Mouse (Mus musculus): ENCODE measurements around the gene Adh4. TPM values are rescaled to one million over a fixed set of nuclear protein-coding genes. Genes with fewer than 3 reads are reported as not detected.

The Adh4 gene
- not detected in 2 replicates for total RNA-seq (2023)

DNA sequence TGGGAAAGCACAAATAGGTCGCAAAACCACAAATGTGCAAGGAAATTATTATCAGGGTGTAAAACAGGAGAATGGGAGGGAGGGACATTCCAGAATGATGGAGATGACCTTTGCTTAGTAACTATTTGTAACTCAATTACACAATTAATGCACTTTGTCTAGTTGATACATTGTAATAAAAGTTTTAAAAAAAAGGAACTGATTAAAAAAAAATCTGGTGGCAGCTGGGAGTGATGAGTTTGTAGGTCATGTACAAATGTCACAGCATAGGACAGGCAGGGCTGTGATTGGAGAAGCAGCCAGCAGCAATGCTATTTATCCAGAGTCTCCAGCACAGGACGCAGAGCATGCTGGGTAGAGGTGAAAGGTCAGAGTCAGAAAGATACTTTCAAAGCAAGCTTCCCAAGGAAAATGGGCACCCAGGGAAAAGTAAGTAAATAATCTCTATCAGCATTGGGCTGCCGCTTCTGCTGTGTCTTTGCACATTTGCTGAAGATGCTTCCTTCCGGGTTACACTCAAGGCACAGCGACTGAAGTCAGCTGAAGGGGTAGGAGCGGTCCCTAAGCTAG lies at the start of gene Adh4:
TSS of gene Adh4 (plus strand) at position 346 of the 570 bp plus-strand sequence.

GRCm38 (mm10) chr3:138442612-138443464 lies 27.6 kb downstream of the Adh4 start, which contains the start of gene Adh5:
Adh5 (plus strand) TSS chr3:138443093.

Other genes with a start within 250 kb of the Adh4 start
- gene 4930579F01Rik, start 221.6 kb upstream of the Adh4 start, total RNA-seq (2023), result not detected in 2 replicates
- gene Adh7, start 197.7 kb upstream of the Adh4 start, total RNA-seq (2023), result not detected in 2 replicates
- gene Adh1, start 154.5 kb upstream of the Adh4 start, total RNA-seq (2023), result not detected in 2 replicates
- not detected in 2 replicates for gene Adh6a, start 102.2 kb upstream of the Adh4 start, total RNA-seq (2023)
- gene Adh6b, start 73.7 kb upstream of the Adh4 start, total RNA-seq (2023), result not detected in 2 replicates
- gene Adh5, start 27.6 kb downstream of the Adh4 start, total RNA-seq (2023), result 31.3 and 33.4 TPM in 2 replicates
- gene Metap1, start 74.0 kb downstream of the Adh4 start, total RNA-seq (2023), result 21.8 and 31.3 TPM in 2 replicates
- gene Eif4e, start 110.7 kb downstream of the Adh4 start, total RNA-seq (2023), result 36.1 and 41.5 TPM in 2 replicates